Mouse (Mus musculus) layer of hippocampus, adult 8-10 months (tissue): ENCODE results near the gene Rab30. TPM values are rescaled to one million over a fixed set of nuclear protein-coding genes. Genes with fewer than 3 reads are reported as not detected.
"Not testable (repeated sequence)": the region's sequence is repeated elsewhere in the genome, so short reads cannot be mapped to it uniquely, and the experiment has no call there.

ENCODE experiments used
- DNase-seq, 2 experiments: peaks; one replicate each; pipeline ENCODE4 v3.0.0; 2022; ENCODE audit warnings: low spot score in 2 of 2
- total RNA-seq, 4 experiments: library from RNA; stranded (reverse); gene quantifications; 2 replicates each; pipeline ENCODE4 v1.2.4; 2022

Rab30 gene
- total RNA-seq, 4 experiments from 2014 or later: 37.0 to 42.0 (median 40.7) TPM

DNA sequence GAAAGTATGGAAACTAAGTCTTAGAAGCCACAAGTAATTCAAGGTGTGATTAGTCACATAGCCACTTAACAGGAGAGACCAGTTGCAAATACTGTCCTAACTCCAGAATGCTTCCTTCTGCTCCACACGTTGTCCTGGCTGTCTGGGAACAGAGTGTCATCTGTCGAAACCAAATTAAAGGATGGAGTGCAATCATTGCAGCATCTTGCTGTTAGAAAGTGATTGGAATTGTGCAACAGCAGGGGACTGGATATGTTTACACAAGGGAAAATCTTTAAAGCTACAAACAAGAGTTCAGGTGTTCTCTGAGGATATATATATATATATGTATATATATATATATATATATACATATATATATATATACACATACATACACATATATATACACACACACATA is 9.0 kb downstream of the Rab30 start:
- no peak for DNase-seq

DNA sequence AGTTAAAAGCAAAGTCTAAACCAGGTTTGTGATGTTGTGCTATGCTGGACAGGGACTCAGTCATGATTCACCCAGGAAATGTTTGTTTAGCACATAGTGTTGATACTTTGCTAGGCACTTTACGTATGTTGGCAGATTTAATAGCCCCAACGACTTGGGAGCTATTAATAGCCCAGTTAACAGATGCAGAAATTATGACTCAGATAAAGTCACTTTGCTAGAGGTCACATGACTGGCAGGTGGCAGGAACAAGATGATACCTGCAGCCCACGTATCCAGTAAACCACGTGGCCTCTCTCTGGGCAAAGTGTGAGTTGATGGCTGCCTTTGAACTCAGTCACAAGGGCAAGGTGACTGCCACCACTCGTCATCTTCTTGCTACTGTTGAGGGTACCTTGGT is 16.7 kb downstream of the Rab30 start:
- no peak for DNase-seq

DNA sequence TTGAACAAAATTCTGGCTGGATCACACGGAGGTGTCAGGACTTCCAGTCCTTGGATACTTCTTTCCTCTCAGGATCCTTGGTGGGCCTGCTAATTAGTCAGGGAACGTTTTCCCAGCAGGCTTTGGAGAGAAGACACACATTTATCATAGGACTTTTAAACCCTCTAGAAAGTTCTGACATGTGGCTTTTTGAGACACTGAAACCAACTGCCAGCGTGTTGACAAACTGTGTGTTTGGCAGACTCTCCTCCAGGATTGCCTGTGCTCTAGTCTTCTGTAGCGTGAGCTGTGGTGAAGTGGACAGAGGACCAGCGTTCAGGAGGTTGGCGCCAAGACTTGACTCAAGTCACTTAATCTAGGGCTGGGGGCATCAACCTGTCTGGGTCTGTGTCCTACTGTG is 19.2 kb downstream of the Rab30 start:
- DNase-seq: no peak

DNA sequence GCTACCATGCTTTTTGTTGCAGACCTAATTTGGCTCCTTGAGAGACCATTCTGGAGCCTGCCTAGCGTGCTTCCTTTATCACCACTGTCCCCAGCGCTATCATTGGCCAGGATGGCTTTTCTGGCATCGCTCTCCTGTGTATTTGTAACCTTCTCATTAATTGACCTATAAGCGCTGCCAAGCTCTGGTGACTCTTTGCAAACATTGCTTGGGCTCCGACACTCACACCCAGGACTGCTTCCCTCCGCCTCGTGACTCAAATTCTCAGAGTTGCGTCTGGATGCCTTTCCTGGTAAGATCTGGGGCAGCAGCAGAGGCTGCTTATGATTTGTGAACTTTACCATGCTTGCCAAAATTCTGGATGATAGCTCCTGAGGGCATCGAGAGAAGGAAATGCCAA is 19.8 kb downstream of the Rab30 start:
- no peak for DNase-seq

DNA sequence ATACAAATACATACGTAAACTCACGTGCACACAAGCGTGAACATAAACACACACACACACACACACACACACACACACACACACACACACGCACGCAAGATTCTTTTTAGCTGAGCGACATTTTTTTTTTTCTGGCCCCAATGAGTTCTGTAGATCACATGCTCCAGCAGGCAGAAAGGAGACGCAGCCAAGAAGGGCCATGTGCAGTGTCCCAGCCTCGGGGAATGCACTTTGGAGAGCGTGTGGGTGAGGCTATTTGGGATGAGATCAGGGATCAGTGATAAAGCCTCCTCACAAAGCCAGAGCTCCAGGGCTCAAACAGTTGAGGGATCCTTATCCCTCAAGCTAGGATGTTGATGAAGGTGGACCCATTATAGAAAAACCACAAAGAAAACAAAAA is 24.0 kb downstream of the Rab30 start:
- DNase-seq: no peak

DNA sequence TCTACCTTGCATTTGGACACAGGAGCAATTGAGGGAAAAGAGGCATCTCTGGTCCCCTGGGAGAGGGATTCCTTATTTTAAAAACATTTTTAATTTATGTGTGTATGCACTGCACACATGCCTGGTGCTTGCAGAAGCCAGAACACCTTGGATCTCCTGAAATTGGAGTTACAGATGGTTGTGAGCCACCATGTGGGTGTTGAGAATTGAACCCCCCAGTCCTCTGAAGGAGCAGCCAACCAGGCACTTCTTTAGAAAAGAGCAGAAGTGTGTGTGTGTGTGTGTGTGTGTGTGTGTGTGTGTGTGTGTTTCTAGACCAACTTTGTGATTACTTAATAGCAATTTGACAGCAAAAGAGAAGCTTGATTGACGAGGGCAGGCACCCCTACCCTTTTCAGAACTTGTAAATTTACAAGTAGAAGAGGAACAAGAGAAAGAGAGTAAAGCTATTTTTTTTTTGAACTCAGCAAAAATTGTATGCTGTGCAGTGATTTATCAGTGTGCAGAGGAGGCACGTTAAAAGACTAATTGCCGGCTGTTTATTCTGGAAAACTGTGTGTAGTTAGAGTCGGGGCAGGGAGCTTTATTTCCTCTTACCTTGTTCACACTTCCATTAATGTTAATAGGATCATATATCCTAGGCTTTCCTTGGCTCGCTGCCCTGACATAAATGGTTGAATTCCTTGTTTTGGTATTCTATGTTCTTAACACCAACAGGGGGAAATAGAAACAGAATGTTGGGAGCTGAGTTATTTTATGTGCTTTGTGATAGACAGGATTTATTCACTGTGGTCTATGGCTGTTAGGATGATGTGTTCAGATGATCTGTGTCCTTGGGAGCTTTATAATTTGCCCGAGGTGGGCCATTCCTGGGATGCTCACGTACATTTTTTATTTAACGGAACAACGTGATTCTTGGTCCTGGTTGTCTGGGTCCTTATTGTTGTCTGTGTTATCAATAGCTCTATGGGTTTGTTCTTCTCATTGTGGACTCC is 25.0 kb downstream of the Rab30 start:
- DNase-seq: no peak

DNA sequence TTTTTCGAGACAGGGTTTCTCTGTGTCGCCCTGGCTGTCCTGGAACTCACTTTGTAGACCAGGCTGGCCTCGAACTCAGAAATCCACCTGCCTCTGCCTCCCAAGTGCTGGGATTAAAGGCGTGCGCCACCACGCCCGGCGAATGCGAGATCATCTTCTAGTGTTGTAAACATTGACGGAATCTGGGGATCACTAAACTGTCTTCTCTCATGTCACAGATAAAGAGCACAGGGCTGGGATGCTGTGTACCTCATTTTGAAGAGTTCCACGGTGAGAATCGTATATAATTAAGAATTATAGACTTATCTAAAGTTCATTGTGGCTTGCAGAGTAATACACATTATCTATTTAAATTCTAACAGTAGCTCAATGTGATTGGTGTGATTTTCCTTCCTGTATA is 26.7 kb downstream of the Rab30 start:
- DNase-seq: not testable (repeated sequence)

DNA sequence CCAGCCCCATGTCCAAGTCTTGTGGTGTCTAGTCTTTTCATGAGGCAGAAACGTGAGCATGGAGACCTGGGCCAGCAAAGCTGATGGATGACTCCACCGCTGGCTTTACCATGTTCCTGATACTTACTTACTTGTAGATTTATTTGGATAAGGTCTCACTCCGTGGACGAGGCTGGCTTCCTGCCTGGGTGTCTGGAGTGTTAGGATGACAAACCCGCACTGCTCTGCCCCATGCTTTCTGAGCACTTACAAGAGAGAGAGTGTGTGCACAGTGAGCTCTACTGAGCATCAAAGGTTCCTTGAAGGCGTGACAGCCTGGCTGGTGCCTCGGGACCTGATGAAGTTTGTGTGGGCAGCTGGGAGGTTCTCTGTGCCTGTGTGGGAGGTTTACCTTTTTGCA is 27.5 kb downstream of the Rab30 start:
- DNase-seq: no peak

DNA sequence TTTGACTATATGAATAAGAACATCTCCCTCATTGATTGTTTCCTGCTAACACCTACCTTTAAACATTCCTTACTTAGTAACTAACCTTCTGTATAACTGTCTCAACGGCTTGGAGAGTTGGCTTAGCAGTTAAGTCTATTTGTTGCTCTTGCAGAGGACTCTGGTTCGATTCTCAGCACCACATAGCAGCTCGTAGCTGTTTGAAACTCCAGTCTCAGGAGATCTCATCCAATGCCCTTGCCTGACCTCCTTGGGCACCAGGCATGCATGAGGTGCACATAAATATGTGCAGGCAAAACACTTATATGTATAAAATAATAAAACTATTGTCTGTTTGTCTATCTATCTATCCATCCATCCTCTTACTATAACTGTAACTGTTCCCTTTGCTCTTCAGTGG is 31.6 kb downstream of the Rab30 start:
- DNase-seq: no peak

DNA sequence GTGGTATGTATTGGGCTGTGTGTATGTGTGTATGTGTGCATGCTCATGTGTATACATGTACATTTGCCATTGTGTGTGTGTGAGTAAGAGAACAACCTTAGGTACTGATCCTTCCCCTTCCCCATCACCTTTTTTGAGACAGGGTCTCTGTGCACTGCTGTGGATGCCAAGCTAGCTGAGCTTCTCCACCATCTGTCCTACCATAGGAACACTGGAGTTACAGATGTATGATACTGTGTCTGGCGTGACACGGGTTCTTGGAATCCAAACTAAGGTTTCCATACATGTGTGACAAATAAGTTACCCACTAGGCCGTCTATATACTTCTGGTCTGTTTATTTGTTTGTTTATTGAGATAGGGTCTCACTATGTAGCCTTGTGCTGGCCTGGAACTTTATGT is 32.2 kb downstream of the Rab30 start:
- no peak for DNase-seq

DNA sequence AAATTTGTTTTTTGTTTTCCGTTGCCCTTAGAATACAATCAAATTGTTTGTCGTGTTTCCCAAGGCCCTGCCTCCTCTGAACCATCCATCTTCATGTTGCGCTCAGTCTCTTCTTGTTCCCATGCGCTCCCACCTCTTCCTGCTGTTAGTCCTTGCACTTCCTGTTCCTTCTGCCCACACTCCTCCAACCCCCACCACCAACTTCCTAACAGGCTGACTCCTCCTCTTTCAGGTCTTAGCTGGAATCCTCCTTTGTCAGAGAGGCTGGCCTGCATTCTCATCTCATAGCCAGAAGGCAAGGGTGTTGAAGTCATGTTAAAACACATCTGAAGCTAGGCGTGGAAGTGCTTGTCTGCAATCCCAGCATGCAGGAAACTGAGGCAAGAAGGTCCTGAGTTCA is 33.3 kb downstream of the Rab30 start:
- no peak for DNase-seq

DNA sequence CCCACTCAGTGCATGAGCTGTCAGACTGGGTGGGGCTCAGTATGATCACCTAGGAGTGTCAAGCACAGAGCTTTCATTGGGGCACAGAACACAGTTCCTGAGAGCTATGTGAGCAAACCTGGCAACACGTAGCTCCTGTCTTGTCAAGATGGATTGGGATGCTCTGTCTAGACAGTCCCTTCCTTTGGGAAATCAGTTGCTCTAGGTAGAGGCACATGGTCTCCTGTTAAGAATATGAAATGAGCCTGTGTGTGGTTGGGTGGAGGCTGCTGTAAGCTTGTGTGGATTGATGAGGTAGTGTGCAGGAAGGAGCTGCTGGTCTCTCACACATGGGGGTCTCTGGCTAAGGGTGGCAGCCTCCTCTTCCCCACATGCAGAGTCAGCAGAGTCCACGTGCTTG is 34.3 kb downstream of the Rab30 start:
- DNase-seq: no peak

DNA sequence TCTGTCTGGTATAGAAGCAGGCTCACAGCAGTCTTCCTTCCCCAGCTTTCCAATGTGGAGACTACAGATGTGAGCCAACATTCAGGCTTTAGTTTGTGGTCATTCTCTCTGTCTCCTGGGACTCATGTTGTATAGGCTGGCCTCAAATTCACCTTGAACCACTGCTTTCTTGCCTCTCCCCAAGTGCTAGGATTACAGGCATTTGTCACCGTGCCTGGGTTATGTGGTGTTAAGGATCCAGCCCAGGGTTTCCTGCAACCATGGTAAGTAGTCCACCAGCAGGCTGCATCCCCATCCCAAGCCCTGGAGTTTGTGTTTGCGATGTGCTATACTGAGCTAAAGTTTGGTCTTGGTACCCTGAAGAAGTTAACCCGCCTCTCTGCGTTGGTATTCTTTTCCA is 35.2 kb downstream of the Rab30 start:
- DNase-seq: no peak

DNA sequence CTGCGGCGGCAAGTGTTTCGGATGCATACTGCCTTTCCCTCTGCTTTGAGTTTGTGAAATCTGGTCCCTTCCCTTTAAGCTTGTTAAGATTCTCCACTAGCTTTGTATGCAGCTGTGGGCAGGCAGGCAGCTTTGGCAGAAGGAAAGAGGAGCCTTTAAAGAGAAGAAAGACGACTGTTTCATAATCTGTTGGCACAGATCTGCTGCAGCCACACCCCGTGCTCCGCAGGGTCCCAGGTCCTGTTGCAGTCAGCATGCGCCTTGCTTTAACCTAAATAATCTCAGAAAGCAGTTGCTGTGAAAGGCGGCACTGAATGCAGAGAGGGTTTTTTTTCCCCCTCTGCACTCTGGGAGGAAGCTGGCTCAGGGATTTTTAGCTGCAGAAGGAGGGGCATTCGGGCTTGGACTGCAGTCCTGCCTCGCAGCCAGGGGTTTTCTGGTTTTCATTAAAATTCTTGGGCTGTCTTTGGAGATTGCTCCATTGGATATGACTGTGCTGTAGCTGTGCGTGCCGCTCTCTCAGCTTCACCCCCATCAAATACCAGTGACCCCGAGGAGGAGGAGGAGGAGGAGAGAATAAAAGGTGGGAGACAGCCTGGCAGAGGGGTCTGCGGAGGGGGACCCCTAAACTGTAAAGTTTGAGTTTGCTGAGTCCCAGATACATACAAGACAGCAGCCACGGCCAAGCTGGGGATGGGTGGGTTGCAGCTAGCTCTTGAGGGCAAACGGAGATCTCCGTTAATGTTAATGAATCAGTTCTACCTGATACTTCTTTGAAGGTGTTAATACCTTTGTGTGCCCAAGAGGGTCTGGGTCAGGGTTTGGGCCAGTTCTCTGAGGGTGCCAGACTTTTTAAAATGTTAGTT is 35.9 kb downstream of the Rab30 start:
- peak; percentile 57 to 63 for DNase-seq

DNA sequence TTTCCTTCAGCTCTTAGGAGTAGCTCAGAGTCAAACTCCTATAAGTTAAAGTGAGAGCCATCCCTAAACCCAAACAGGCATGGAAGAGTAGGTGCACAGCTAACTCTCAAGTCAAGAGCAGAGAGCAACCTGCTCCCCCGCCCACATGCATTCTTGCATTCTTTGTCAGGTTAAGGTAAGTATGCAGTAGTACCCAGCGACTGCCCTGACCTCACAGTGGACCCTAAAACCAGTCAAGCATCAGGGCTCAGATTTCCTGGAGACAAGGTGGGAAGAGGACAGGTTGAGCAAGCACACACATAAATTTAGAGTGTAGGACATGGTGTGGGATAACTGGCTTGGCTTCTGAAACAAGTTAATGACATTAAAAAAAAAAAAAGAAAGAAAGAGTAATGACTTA is 37.7 kb downstream of the Rab30 start:
- no peak for DNase-seq

DNA sequence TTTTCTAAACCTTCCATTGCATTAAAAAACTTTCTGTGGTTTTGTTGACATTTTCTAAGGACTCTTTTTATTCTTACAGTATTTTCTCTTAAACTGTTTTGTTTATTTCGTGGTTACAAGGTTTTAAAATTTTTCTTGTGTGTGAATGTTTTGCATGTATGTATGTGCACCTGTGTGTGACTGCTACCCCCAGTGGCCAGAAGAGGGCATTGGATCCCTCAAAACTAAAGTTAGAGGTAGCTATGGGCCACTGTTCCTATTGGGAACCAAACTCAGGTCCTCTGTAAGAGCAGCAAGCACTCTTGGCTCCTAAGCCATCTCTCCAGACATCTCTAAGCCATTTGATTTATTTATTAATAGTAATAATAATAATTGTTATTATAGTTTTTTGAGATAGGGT is 40.0 kb downstream of the Rab30 start:
- no peak for DNase-seq

DNA sequence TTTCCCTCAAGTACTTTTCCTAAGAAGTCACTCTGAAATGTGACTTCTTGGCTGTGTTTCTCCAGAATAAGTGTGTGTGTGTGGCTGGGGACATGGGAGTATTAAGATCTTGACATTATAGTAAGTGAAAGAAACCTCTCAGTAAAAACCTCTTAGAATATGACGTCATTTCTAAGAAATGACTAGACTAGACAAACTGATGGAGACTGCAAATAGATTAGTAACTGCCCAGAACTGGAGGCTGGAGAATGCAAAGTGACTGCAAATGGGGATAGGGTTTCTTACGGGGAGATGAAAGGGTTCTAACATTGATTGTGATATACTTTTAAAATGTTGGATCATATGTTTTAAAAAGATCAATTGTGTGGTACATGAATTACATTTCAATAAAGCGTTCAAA is 40.5 kb downstream of the Rab30 start:
- no peak for DNase-seq

DNA sequence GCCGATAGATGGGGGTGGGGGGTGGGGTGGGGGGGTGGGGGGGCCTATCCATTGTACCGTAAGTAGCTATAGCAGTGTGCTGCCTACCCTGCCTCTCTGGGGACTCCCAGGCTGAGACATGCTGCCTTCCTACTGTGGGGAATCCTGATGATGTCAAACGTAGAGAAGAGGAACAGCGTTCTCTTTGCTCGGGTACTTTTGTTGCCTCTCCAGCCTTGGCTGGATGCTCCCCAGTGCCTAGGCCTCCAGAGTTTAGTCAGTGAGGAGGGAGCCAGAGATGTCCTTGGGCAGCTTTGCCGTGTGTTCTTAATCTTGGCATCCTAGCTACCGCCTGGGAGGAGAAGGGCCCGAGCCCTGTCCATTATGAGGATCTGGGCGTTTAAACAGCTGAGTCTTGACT is 41.1 kb downstream of the Rab30 start:
- no peak for DNase-seq

DNA sequence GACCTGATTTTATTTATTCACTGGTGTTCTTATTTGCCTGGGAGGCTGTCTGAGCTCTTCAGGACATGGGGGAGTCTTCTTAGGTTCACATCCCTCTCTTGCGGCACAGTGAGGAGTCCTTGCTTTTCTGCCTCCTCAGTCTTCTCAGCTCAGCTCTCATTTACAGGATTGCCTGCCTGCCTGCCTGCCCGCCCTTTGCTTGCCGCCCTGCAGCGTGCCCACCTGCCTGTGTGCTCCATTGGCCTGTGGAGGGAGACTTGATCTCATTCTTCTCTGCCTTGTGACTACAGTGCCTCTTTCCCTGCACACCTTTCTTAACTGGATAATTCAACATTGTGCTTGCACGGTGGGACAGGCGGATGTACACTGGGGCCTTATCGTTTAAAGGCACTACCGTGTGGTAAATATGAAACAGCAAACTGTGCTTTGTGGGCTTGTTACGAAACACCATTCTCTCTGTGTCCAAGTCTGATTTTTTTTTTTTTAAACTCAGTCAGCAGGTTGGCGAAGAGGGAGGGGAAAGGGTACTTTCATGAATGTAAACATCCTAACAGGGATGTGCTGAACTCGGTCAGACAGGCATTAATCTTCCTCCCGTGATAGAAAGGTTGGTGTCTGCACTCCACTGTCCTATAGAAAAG is 41.9 kb downstream of the Rab30 start:
- DNase-seq: no peak

DNA sequence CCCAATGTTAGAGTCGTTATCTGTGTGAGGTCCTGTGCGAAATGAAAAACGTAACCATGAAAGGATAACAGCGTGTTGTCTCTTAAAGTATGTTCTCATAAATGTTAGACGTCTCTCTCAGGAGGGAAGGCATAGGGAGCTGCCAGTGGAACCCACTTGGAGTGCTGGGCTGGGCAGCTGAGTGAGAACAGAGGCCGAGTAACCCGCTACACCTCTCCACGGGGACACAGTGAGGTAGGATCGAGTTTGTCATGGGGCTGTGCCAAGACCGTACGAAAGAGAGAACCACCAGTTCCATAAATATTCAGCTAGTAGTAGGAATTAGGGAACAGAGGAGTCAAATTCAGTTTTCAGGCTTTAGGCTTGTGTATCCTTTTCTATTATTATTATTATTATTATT is 42.5 kb downstream of the Rab30 start:
- no peak for DNase-seq

DNA sequence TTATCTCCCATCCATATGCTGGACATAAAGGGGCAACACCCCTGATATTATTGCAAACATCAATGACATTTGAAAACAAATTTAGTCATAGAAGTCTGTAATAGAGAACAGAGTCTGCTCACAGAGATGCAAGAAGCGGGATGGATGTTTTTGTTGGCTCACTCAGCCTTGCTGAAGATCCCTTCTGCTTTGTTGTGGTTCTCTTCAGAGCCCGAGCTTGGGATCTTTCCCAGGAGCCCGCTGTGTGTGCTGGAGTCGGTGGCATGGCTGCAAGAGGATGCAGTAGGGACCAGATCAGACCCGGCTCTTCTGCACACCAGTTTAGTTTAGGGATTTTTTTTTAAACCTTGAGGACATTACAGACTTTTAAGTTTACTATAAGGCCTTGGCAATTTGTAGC is 54.3 kb downstream of the Rab30 start:
- peak in 1 of 2 experiments; percentile 36 for DNase-seq

DNA sequence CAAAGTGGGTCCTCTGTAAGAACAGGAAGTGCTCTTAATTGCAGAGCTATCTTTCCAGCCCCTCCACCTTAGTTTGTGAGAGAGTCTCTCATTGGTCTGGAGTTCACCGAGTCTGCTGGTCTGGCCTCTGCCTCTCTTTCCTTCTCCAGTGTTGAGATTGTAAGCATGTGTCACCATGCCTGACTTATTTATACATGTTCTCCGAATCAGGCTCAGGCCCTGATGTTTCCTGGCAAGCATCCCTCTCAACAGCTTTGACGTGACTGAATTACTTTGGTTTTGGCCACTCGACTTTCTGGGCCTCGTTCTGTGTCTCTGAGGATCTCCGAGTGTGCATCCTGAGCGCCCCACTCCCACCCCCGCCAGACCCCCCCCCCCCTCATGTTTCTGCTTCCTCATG is 55.4 kb downstream of the Rab30 start:
- no peak for DNase-seq
